Mouse (Mus musculus) T-helper 2 cell (primary cell): Measurements from ENCODE around the gene Tmem132d.
"Not testable (repeated sequence)": the region's sequence is repeated elsewhere in the genome, so short reads cannot be mapped to it uniquely, and the experiment has no call there.

ENCODE experiments used
- in situ Hi-C: fragments of 300-600 bp; cut with MboI, MseI; formaldehyde crosslinking; loops from one replicate; pipeline ENCODE4 v1.15.1; 2025; ENCODE audit warnings: high pct_unique_total_duplicates

The Tmem132d gene

DNA sequence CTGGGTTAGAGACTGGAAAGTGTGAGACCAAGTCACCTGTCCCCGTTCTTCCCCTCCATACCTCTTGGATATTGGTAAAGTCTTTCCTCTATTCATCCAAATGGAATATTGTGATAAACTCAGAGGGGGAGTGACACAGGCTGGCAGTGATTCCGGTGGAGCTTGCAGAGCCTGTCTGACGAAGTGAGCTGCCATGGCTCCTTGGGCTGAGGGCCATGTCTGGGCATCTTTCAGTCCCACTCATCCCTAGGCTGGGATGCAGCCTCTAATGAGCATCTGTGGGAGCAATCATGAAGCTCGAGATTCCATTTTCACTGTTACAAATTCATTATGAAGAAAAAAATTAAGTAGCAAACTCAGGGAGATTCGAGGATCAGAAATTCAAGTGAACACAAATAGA lies 332.5 kb downstream of the Tmem132d start:
- in situ Hi-C loops: no loop called here

- in situ Hi-C loops: no loop called here
These were observed 333.4 kb downstream of the Tmem132d start for GRCm38 (mm10) chr5:128099439-128099838.

DNA sequence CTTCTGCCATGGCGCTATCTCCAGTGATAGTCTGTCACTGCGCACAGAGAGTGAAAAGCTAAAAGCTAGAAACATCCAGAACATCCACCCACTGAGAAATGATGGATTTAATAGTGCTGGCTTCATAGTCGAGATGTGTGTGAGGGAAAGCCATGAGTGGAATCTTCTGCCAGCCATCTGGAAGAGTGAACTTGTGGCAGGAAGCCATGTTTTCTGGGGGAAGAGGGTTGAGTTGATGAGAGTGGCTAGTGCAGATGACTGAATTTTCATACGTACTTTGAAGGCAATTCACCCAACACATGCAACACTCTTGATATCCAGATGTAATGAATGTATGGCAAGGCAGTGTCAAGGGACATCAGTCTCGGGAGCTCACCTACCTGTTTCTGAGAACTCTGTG lies 342.3 kb downstream of the Tmem132d start:
- in situ Hi-C loops: no loop called here

GRCm38 (mm10) chr5:128075456-128075855 lies 357.4 kb downstream of the Tmem132d start:
- in situ Hi-C loops: no loop called here

GRCm38 (mm10) chr5:128072616-128073015 lies 360.3 kb downstream of the Tmem132d start:
- in situ Hi-C loops: no loop called here

DNA sequence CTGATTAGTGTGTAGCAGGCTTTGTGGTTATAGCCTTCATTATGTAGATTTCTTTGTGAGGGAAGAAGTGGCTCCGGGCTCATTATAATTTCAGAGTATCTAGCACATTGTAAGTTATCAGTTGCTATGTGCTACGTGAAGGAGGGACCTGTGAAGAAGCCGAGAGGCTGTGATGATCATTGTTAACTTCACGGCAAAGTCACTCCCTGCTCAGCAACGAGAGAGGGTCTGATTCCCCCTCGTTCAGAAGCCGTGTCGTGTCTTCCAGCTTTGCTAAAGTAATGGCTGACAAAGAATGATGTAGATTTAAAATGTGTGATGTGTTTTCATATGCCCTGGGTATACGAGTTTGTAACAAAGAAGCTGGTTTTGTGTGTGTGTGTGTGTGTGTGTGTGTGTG lies 391.1 kb downstream of the Tmem132d start:
- in situ Hi-C loops: no loop called here

- in situ Hi-C loops: no loop called here
These were observed 392.8 kb downstream of the Tmem132d start for GRCm38 (mm10) chr5:128040036-128040435.

DNA sequence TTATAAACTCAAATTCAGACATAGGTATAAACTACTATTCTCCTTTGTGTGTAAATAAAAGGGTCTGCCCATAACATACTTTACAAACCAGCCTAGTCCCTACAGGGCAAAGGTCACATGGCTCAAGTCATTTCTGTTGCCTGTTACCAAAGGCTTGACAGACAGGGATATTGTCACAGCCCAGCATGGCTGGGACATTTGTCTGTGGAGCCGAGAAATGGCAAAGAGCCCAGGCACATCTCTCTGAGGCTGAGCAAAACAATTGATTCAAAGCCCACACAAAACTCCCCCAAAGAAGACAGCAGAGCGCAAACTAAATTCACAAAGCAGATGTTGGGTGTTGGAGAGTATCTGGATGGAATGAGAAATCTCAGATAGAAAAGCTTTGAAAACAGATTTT lies 405.8 kb downstream of the Tmem132d start:
- in situ Hi-C loops: no loop called here

GRCm38 (mm10) chr5:128004666-128005065 lies 428.2 kb downstream of the Tmem132d start:
- in situ Hi-C loops: no loop called here

DNA sequence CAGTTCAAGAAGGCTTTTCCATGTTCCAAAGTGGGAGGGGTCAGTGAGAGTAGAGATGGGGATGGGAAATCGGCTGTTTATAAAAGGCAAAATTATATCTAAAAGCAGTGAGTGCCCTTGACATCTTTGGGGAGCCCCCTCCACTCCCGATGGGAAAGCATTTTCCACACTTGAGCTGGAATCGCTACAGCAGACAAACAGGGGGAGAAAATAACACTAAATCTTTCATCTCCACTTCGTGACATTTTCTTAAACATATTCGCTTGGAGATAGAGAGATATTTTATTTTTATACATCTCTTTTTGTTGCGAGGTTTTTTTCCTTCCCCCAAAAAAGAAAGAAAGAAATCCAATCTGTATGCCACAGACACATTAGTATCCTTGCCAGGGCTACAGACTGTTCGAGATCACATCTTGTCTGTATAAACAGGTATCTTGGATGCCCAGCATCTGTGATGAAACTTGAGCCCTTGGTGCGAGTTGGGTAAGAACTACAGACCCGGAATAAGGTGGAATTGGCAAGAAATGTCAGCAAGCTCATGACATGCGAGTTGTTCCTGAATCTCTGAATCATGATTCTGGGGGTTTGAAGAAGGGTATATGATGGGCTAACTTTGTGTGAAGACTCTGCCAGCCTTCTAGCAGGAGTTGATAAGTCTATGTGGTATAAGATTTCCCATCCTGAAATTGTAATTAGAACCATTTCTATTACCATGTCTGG lies 436.2 kb downstream of the Tmem132d start:
- in situ Hi-C loops: loop anchor here (10.0 kb wide), 1 partner anchor 1322 kb away; no protein-coding TSS in a partner anchor

DNA sequence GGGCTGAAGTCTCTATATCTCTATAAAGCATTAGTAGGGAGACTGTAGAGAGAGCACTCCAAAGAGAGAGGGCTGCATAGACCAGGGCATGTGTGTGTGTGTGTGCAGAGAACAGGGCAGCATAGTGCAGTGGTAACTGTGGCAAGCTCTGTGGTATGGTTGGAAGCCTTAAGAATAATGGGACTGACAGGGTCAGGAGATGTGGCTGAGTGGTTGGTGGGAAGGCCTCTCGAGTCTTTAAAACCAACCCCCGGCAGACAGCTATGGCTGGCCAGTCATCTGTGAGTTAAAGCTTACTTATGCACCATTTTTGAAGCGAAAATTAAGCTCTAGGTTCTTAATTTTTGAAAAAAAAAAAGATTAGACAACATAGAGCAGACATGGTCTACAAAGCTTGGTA lies 439.4 kb downstream of the Tmem132d start:
- in situ Hi-C loops: loop anchor here (10.0 kb wide), 1 partner anchor 1319 kb away; no protein-coding TSS in a partner anchor

- in situ Hi-C loops: loop anchor here (10.0 kb wide), 1 partner anchor 1316 kb away; no protein-coding TSS in a partner anchor
These were observed 442.1 kb downstream of the Tmem132d start for GRCm38 (mm10) chr5:127990826-127991225.

DNA sequence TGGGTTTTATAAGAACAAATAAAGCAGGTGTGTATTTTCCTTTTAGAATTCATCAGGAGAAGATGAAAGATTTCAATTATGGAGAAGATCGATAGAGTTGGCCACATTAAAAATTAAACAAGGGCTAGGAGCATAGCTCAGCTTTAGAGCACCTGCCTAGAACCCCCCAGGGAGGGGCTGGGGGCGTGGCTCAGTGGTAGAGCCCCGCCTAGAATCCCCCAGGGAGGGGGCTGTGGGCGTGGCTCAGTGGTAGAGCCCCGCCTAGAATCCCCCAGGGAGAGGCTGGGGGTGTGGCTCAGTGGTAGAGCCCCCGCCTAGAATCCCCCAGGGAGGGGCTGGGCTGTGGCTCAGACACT lies 452.9 kb downstream of the Tmem132d start:
- in situ Hi-C loops: not testable (repeated sequence)

- in situ Hi-C loops: no loop called here
These were observed 453.4 kb downstream of the Tmem132d start for GRCm38 (mm10) chr5:127979329-127980002.

GRCm38 (mm10) chr5:127976661-127977060 lies 456.2 kb downstream of the Tmem132d start:
- in situ Hi-C loops: no loop called here

GRCm38 (mm10) chr5:127965700-127966099 lies 467.2 kb downstream of the Tmem132d start:
- in situ Hi-C loops: no loop called here

GRCm38 (mm10) chr5:127962656-127963055 lies 470.2 kb downstream of the Tmem132d start:
- in situ Hi-C loops: no loop called here

DNA sequence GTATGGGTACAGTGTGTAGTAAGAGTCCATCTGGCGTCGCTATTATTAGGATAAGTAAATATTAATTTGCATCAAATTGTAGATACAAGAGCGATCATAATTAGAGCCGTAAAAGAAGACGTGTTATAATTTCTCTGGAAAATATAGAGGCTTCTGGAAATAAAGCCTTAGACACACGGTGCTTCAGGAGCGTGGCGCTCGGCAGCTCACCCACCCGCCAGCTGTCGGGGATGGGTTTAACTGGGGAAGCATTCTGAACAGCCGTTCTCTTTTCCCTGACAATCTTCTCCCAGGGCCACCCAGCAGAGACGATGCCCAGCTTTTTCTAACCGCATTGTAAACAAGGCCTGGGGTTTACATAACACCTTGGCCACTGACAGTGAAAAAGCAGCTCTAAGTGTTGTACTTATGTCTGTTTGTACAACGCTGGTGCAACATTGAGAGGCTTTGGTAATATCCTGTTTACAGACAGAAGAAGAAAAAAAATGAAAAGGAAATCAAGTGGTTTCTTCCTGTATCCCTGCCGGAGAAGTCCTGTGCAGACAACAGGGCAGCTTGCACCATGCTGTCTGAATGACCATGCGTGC lies 476.3 kb downstream of the Tmem132d start:
- in situ Hi-C loops: no loop called here

GRCm38 (mm10) chr5:127954231-127954790 lies 478.6 kb downstream of the Tmem132d start:
- in situ Hi-C loops: no loop called here

GRCm38 (mm10) chr5:127952800-127953199 lies 480.1 kb downstream of the Tmem132d start:
- in situ Hi-C loops: no loop called here

DNA sequence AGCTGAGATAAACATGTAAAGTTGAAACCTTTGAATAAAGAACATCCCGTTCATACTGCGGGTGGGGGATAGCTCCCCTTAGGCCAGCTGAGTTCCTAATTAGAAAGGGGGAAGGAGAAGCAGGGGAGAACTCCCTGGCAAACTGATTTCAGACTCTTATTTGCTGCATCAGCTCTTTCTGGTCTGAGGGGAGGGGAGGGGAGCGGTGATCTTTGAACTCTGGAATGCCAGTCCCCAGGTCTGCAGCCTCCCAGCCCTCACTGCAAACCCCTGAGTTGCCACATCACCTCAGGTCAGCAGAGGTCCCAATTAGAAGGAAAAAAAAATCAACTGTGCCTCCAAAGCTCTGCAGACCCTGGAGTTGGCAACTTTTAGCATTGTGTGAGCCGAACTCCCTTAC lies 482.3 kb downstream of the Tmem132d start:
- in situ Hi-C loops: no loop called here

- in situ Hi-C loops: no loop called here
These were observed 485.6 kb downstream of the Tmem132d start for GRCm38 (mm10) chr5:127947275-127947674.
